In the genomic region with DNA sequence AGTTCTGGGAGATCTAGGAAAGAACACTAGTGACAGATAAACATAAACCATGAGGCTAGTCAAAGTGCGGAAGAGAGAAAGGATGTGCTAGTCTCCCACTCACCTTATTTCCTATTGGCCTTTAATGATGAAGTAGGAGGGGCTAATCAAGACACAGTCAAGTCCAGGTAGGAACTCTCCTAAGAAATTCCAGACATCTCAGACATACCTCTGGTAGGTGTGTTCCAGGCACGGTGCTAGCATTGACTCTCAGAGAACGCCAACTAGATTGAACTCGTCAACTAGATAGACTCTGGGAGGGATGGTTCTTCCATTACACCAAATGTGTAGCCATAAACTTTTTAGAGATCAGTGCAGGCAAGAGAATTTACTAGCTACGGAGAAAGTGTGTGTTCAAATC, we compare ENCODE assay signal across 14 mouse cellular contexts.
"Had no signal": no experiment of that assay in that cellular context is flagged by ENCODE, and none has a peak within 500 bp of the region (broad histone marks: within the 10 kb centered on the region; RNA-seq: fewer than 3 reads in every experiment).

No protein-coding gene starts in this region.

- DNase-seq: lung, adult 18-20 months; lung, embryonic 14.5 days; lung, postnatal 10 days; lung, postnatal 4 days; midbrain, embryonic 14.5 days; retina, postnatal 1 day; right cerebral cortex, adult 18-20 months; right cerebral cortex, postnatal 25 days; right cerebral cortex, postnatal 4 days; spleen, adult 18-20 months; thymus, adult 18-20 months; thymus, postnatal 14 days; thymus, postnatal 36 days had no signal

- ATAC-seq: midbrain, embryonic 16.5 days had no signal
